Mouse (Mus musculus) lung, postnatal 0 days (tissue): ENCODE measurements around the gene Pdzd7.

ENCODE experiments used
- CTCF ChIP-seq: IDR thresholded peaks from 2 replicates; pipeline ENCODE4 v1.5.1; 2016; ENCODE audit warnings: antibody characterized with exemption, mild to moderate bottlenecking
- EP300 ChIP-seq: IDR thresholded peaks from 2 replicates; pipeline ENCODE4 v1.6.1; 2016; ENCODE audit warnings: antibody characterized with exemption, mild to moderate bottlenecking, control low read depth

DNA sequence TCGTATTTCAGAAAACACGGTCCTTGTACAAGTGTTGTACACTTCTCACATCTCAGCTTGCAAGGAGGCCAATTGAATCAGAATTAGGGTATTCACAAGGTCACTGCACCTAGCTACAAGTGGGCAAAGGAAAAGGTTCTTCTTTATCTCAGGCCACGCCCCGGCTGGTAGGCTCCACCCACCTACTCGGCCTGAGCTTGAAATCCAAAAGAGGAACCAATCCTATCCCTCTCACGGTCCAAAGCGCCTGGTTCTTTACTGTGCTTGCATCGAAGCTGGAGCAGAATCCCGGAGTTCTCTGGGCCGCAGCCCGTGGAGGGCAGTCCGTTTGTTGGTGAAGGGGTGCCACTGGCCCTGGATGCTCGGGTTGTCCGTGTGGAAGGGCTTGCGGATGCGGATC, 40.1 kb downstream of the Pdzd7 start, which contains the start of gene Twnk:
- TF ChIP-seq CTCF (no peak), EP300 (no peak)
